Mouse (Mus musculus): Measurements from ENCODE around the gene Qrfp.

GRCm38 (mm10) chr2:31809358-31809740 lies 1.0 kb downstream of the Qrfp start:
- TF ChIP-seq POLR2A (IDR thresholded peaks at IDR 0.05; ENCODE audit: borderline replicate concordance, extremely low read depth, insufficient read depth, insufficient read length, poor library complexity, severe bottlenecking) = no peak
- TF ChIP-seq CTCF (IDR thresholded peaks at IDR 0.05; ENCODE audit: borderline replicate concordance, extremely low read depth, insufficient read depth, insufficient read length) = no peak
